Mouse (Mus musculus) naive thymus-derived CD4-positive, alpha-beta T cell, adult 2 months (primary cell): ENCODE data around the gene Rgs2.

ENCODE experiments used
- DNase-seq: peaks from one replicate; pipeline ENCODE4 v3.0.0-alpha.2; 2011; ENCODE audit warnings: low read depth

Gene Rgs2

GRCm38 (mm10) chr1:144003904-144004740 is at the start of gene Rgs2:
Gene Rgs2 (minus strand): TSS chr1:144004161.
- peak; percentile 98 for DNase-seq

- DNase-seq: no peak
These were observed 49.4 kb upstream of the Rgs2 start for GRCm38 (mm10) chr1:144053401-144053800.

- DNase-seq: no peak
These were observed 37.9 kb upstream of the Rgs2 start for GRCm38 (mm10) chr1:144041826-144042225.

- DNase-seq: peak; percentile 28
These were observed 29.5 kb upstream of the Rgs2 start for GRCm38 (mm10) chr1:144033498-144033897.

- DNase-seq: no peak
These were observed 26.5 kb upstream of the Rgs2 start for GRCm38 (mm10) chr1:144030499-144030898.

- DNase-seq: no peak
These were observed 25.7 kb upstream of the Rgs2 start for GRCm38 (mm10) chr1:144029679-144030078.

- no peak for DNase-seq
These were observed 14.5 kb upstream of the Rgs2 start for GRCm38 (mm10) chr1:144018417-144018958.

GRCm38 (mm10) chr1:144013913-144014312 is 10.0 kb upstream of the Rgs2 start:
- DNase-seq: no peak

- DNase-seq: peak; percentile 45
These were observed 3.4 kb upstream of the Rgs2 start for GRCm38 (mm10) chr1:144007341-144007740.

GRCm38 (mm10) chr1:144006542-144006941 is 2.6 kb upstream of the Rgs2 start:
- peak; percentile 90 for DNase-seq

- no peak for DNase-seq
These were observed 1.7 kb upstream of the Rgs2 start for GRCm38 (mm10) chr1:144005648-144006047.

GRCm38 (mm10) chr1:144004741-144005140 is 780 bp upstream of the Rgs2 start:
- no peak for DNase-seq

GRCm38 (mm10) chr1:144003416-144003815 is 545 bp downstream of the Rgs2 start:
- no peak for DNase-seq

- DNase-seq: no peak
These were observed 1.3 kb downstream of the Rgs2 start for GRCm38 (mm10) chr1:144002715-144003066.

- DNase-seq: peak; percentile 44
These were observed 1.8 kb downstream of the Rgs2 start for GRCm38 (mm10) chr1:144002036-144002714.

- DNase-seq: no peak
These were observed 3.7 kb downstream of the Rgs2 start for GRCm38 (mm10) chr1:144000246-144000645.

- no peak for DNase-seq
These were observed 4.5 kb downstream of the Rgs2 start for GRCm38 (mm10) chr1:143999371-143999920.

- DNase-seq: peak; percentile 64
These were observed 10.9 kb downstream of the Rgs2 start for GRCm38 (mm10) chr1:143993026-143993425.

GRCm38 (mm10) chr1:143992528-143992927 is 11.4 kb downstream of the Rgs2 start:
- DNase-seq: no peak

- DNase-seq: no peak
These were observed 13.7 kb downstream of the Rgs2 start for GRCm38 (mm10) chr1:143990263-143990662.

GRCm38 (mm10) chr1:143989773-143990172 is 14.2 kb downstream of the Rgs2 start:
- no peak for DNase-seq

- DNase-seq: no peak
These were observed 15.2 kb downstream of the Rgs2 start for GRCm38 (mm10) chr1:143988756-143989155.
